Mouse (Mus musculus) kidney, embryonic 15.5 days (tissue): ENCODE results near the gene Fgf15. TPM values are rescaled to one million over a fixed set of nuclear protein-coding genes. Genes with fewer than 3 reads are reported as not detected.
A peak's percentile ranks its signal among the peaks of the same experiment; 100 is the strongest.

Source experiments
- ATAC-seq: fragments of 200-750 bp; cut with Nextera tagmentation; replicated peaks from 2 replicates; pipeline ENCODE4 v1.8.0; 2017; ENCODE audit warnings: moderate TSS enrichment; ENCODE audit not compliant: low FRiP score
- H3K27ac ChIP-seq: fragments of 300-500 bp; sonication (generic); 2 replicates; pipeline ENCODE4 v1.5.1; 2015; ENCODE audit warnings: mild to moderate bottlenecking, inconsistent platforms
- H3K27me3 ChIP-seq: fragments of 300-500 bp; sonication (generic); 2 replicates; pipeline ENCODE4 v1.6.1; 2015; ENCODE audit warnings: inconsistent platforms
- H3K36me3 ChIP-seq: fragments of 300-500 bp; sonication (generic); 2 replicates; pipeline ENCODE4 v1.6.1; 2015; ENCODE audit warnings: inconsistent platforms
- H3K4me1 ChIP-seq: fragments of 300-500 bp; sonication (generic); 2 replicates; pipeline ENCODE4 v1.6.1; 2015; ENCODE audit warnings: inconsistent platforms
- H3K4me2 ChIP-seq: fragments of 300-500 bp; sonication (generic); 2 replicates; pipeline ENCODE4 v1.6.1; 2015; ENCODE audit warnings: moderate library complexity, mild to moderate bottlenecking, inconsistent platforms
- H3K4me3 ChIP-seq: fragments of 300-500 bp; sonication (generic); replicated peaks from 2 replicates; pipeline ENCODE4 v1.5.1; 2015; ENCODE audit warnings: mild to moderate bottlenecking, inconsistent platforms
- H3K9ac ChIP-seq: fragments of 300-500 bp; sonication (generic); 2 replicates; pipeline ENCODE4 v1.6.1; 2015; ENCODE audit warnings: mild to moderate bottlenecking, inconsistent platforms
- H3K9me3 ChIP-seq: fragments of 300-500 bp; sonication (generic); replicated peaks from 2 replicates; pipeline ENCODE4 v1.6.1; 2016; ENCODE audit warnings: inconsistent platforms
- WGBS: fragments of 180-500 bp; shearing (Covaris S2); methylation state at CpG from one replicate; pipeline ENCODE4 v1.1.7; 2015; ENCODE audit warnings: mixed read lengths; 5-methylcytosine and 5-hydroxymethylcytosine counted together
- polyA plus RNA-seq: library from polyadenylated mRNA; unstranded; fragments of >200 nt; fragmentation: Nextera tagmentation; extraction: Ambion mirVana; gene quantifications from 2 replicates; pipeline ENCODE4 v1.2.1, GENCODE M21; 2015

Gene Fgf15
- polyA plus RNA-seq, 1 experiment from 2014 or later, result 2.4 TPM

- Histone ChIP-seq H3K9me3 (no peaks in the 10 kb centered on the region), H3K4me3 (peak overlapping the region; percentile 73), H3K36me3 (no peaks in the 10 kb centered on the region), H3K27me3 (no peaks in the 10 kb centered on the region), H3K27ac (peak overlapping the region; percentile 97), H3K4me2 (peak overlapping the region; percentile 89), H3K9ac (peak overlapping the region; percentile 52), H3K4me1 (peaks cover 57% of the 10 kb centered on the region)
- peak; percentile 23 for ATAC-seq
- WGBS, result under 1% methylated on average over 45 of the region's 45 CpGs
Measured at GRCm38 (mm10) chr7:144943254-144943653, 46.9 kb downstream of the Fgf15 start.

Other genes with a start within 250 kb of the Fgf15 start
- 42.1 and 47.8 TPM in 2 replicates for gene Ano1, start 144.6 kb upstream of the Fgf15 start, polyA plus RNA-seq
- gene Fgf3, start 58.4 kb upstream of the Fgf15 start, polyA plus RNA-seq, result 0.36 and 0.53 TPM in 2 replicates
- 0.14 TPM in 1 of 2 replicates, not detected in the other for gene Fgf4, start 49.2 kb upstream of the Fgf15 start, polyA plus RNA-seq
- 25.8 and 27.9 TPM in 2 replicates for gene LTO1, start 18.6 kb downstream of the Fgf15 start, polyA plus RNA-seq
- 229 and 245 TPM in 2 replicates for gene Ccnd1, start 43.4 kb downstream of the Fgf15 start, polyA plus RNA-seq